Mouse (Mus musculus): ENCODE measurements around the gene Ticrr. TPM values are rescaled to one million over a fixed set of nuclear protein-coding genes. Genes with fewer than 3 reads are reported as not detected.

The Ticrr gene
- polyA plus RNA-seq, 1 experiment = 0.05 TPM

GRCm38 (mm10) chr7:79623086-79623485 is 36.9 kb upstream of the Ticrr start:
- DNase-seq = no peak
- WGBS = 73% methylated on average over 8 of the region's 8 CpGs
- TF ChIP-seq POLR2A (IDR thresholded peaks at IDR 0.05; ENCODE audit: borderline replicate concordance, insufficient read depth, low read length) (no peak), CTCF (IDR thresholded peaks at IDR 0.05; ENCODE audit: borderline replicate concordance, insufficient read depth, low read depth, low read length) (no peak)
- Histone ChIP-seq H3K4me3 (replicated peaks; ENCODE audit: insufficient read depth, low read depth, low read length) (no peak overlapping the region), H3K4me1 (ENCODE audit: control insufficient read depth, insufficient read depth, low read length) (no peaks in the 10 kb centered on the region), H3K27ac (ENCODE audit: insufficient read depth, low read length) (no peak overlapping the region), H3K27me3 (ENCODE audit: control insufficient read depth, insufficient read depth, low read length) (no peaks in the 10 kb centered on the region)

GRCm38 (mm10) chr7:79626170-79626569 is 33.8 kb upstream of the Ticrr start:
- Histone ChIP-seq H3K4me1 (ENCODE audit: control insufficient read depth, insufficient read depth, low read length) (no peaks in the 10 kb centered on the region), H3K4me3 (replicated peaks; ENCODE audit: insufficient read depth, low read depth, low read length) (no peak overlapping the region), H3K27ac (ENCODE audit: insufficient read depth, low read length) (no peak overlapping the region), H3K27me3 (ENCODE audit: control insufficient read depth, insufficient read depth, low read length) (no peaks in the 10 kb centered on the region)
- WGBS = 42% methylated on average over 5 of the region's 5 CpGs
- TF ChIP-seq CTCF (IDR thresholded peaks at IDR 0.05; ENCODE audit: borderline replicate concordance, insufficient read depth, low read depth, low read length) = no peak
- no peak for TF ChIP-seq POLR2A (IDR thresholded peaks at IDR 0.05; ENCODE audit: borderline replicate concordance, insufficient read depth, low read length)
- DNase-seq = no peak

GRCm38 (mm10) chr7:79628271-79628913 is 31.6 kb upstream of the Ticrr start:
- H3K27me3 ChIP-seq (ENCODE audit: control insufficient read depth, insufficient read depth, low read length) = no peaks in the 10 kb centered on the region
- DNase-seq = no peak
- WGBS = 66% methylated on average over 4 of the region's 4 CpGs
- H3K4me3 ChIP-seq (replicated peaks; ENCODE audit: insufficient read depth, low read depth, low read length) = no peak overlapping the region
- no peaks in the 10 kb centered on the region for H3K4me1 ChIP-seq (ENCODE audit: control insufficient read depth, insufficient read depth, low read length)
- TF ChIP-seq POLR2A (IDR thresholded peaks at IDR 0.05; ENCODE audit: borderline replicate concordance, insufficient read depth, low read length) (no peak), CTCF (IDR thresholded peaks at IDR 0.05; ENCODE audit: borderline replicate concordance, insufficient read depth, low read depth, low read length) (no peak)
- no peak overlapping the region for H3K27ac ChIP-seq (ENCODE audit: insufficient read depth, low read length)

- no peak overlapping the region for H3K4me3 ChIP-seq (replicated peaks; ENCODE audit: insufficient read depth, low read depth, low read length)
- WGBS = 42% methylated on average over 13 of the region's 13 CpGs
- no peak for TF ChIP-seq CTCF (IDR thresholded peaks at IDR 0.05; ENCODE audit: borderline replicate concordance, insufficient read depth, low read depth, low read length)
- TF ChIP-seq POLR2A (IDR thresholded peaks at IDR 0.05; ENCODE audit: borderline replicate concordance, insufficient read depth, low read length) = no peak
- H3K4me1 ChIP-seq (ENCODE audit: control insufficient read depth, insufficient read depth, low read length) = no peaks in the 10 kb centered on the region
- no peak for DNase-seq
- H3K27ac ChIP-seq (ENCODE audit: insufficient read depth, low read length) = no peak overlapping the region
- H3K27me3 ChIP-seq (ENCODE audit: control insufficient read depth, insufficient read depth, low read length) = no peaks in the 10 kb centered on the region
These were observed 28.1 kb upstream of the Ticrr start for GRCm38 (mm10) chr7:79631773-79632348.

- TF ChIP-seq CTCF (IDR thresholded peaks at IDR 0.05; ENCODE audit: borderline replicate concordance, insufficient read depth, low read depth, low read length) (no peak), POLR2A (IDR thresholded peaks at IDR 0.05; ENCODE audit: borderline replicate concordance, insufficient read depth, low read length) (no peak)
These were observed 12.8 kb upstream of the Ticrr start for GRCm38 (mm10) chr7:79647233-79647632.

GRCm38 (mm10) chr7:79649005-79649404 is 11.0 kb upstream of the Ticrr start:
- H3K27ac ChIP-seq (ENCODE audit: insufficient read depth, low read length) = no peak overlapping the region
- TF ChIP-seq CTCF (IDR thresholded peaks at IDR 0.05; ENCODE audit: borderline replicate concordance, insufficient read depth, low read depth, low read length) = peak; percentile 51; the same call in 1 of the 2 replicates
- no peak for TF ChIP-seq POLR2A (IDR thresholded peaks at IDR 0.05; ENCODE audit: borderline replicate concordance, insufficient read depth, low read length)
- H3K27me3 ChIP-seq (ENCODE audit: control insufficient read depth, insufficient read depth, low read length) = no peaks in the 10 kb centered on the region
- WGBS = 11% methylated on average over 3 of the region's 3 CpGs
- DNase-seq = peak; percentile 14 to 30
- H3K4me1 ChIP-seq (ENCODE audit: control insufficient read depth, insufficient read depth, low read length) = no peaks in the 10 kb centered on the region
- H3K4me3 ChIP-seq (replicated peaks; ENCODE audit: insufficient read depth, low read depth, low read length) = no peak overlapping the region

More at GRCm38 (mm10) chr7:79647233-79647632, 12.8 kb upstream of the Ticrr start:
- Histone ChIP-seq H3K27me3 (ENCODE audit: control insufficient read depth, insufficient read depth, low read length) (no peaks in the 10 kb centered on the region), H3K4me1 (ENCODE audit: control insufficient read depth, insufficient read depth, low read length) (no peaks in the 10 kb centered on the region), H3K27ac (ENCODE audit: insufficient read depth, low read length) (no peak overlapping the region), H3K4me3 (replicated peaks; ENCODE audit: insufficient read depth, low read depth, low read length) (no peak overlapping the region)
- WGBS = 76% methylated on average over 3 of the region's 3 CpGs
- DNase-seq = no peak

- no peak overlapping the region for H3K27ac ChIP-seq (ENCODE audit: insufficient read depth, low read length)
- TF ChIP-seq POLR2A (IDR thresholded peaks at IDR 0.05; ENCODE audit: borderline replicate concordance, insufficient read depth, low read length) = no peak
- TF ChIP-seq CTCF (IDR thresholded peaks at IDR 0.05; ENCODE audit: borderline replicate concordance, insufficient read depth, low read depth, low read length) = no peak
- H3K27me3 ChIP-seq (ENCODE audit: control insufficient read depth, insufficient read depth, low read length) = no peaks in the 10 kb centered on the region
- no peaks in the 10 kb centered on the region for H3K4me1 ChIP-seq (ENCODE audit: control insufficient read depth, insufficient read depth, low read length)
- whole genome bisulfite sequencing = 82% methylated on average over 1 of the region's 1 CpGs
- DNase-seq = no peak
- H3K4me3 ChIP-seq (replicated peaks; ENCODE audit: insufficient read depth, low read depth, low read length) = no peak overlapping the region
These were observed 5.8 kb upstream of the Ticrr start for GRCm38 (mm10) chr7:79654185-79654584.

- H3K4me3 ChIP-seq (replicated peaks; ENCODE audit: insufficient read depth, low read depth, low read length) = no peak overlapping the region
- H3K4me1 ChIP-seq (ENCODE audit: control insufficient read depth, insufficient read depth, low read length) = no peaks in the 10 kb centered on the region
- WGBS = 43% methylated on average over 1 of the region's 1 CpGs
- TF ChIP-seq CTCF (IDR thresholded peaks at IDR 0.05; ENCODE audit: borderline replicate concordance, insufficient read depth, low read depth, low read length) = no peak
- no peak for TF ChIP-seq POLR2A (IDR thresholded peaks at IDR 0.05; ENCODE audit: borderline replicate concordance, insufficient read depth, low read length)
- no peak overlapping the region for H3K27ac ChIP-seq (ENCODE audit: insufficient read depth, low read length)
- DNase-seq = no peak
- H3K27me3 ChIP-seq (ENCODE audit: control insufficient read depth, insufficient read depth, low read length) = no peaks in the 10 kb centered on the region
These were observed 5.4 kb upstream of the Ticrr start for GRCm38 (mm10) chr7:79654586-79654985.
